Mouse (Mus musculus): Measurements from ENCODE around the gene Arhgap15. TPM values are rescaled to one million over a fixed set of nuclear protein-coding genes. Genes with fewer than 3 reads are reported as not detected.

Gene Arhgap15
- total RNA-seq, 2 experiments from 2014 or later, result 0.41 to 0.77 TPM

DNA sequence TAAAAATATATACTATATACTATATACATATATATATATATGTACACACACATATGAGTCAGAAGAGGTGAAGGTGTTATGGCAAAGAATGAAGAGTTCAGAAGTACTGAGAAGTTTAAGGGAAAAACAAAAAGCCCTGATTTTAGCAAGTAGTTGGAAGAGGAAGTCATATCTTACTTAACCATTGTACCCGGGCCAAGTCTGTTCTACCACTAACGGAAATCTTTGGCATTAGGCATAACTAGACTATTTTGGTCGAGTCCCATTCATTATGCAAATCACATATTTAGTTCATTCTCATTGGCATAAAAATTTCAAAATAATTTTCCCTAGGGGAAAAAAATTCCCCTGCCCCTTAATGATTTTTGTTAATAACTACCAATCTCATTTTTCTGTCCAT is 443.4 kb downstream of the Arhgap15 start:
- DNase-seq, result no peak

DNA sequence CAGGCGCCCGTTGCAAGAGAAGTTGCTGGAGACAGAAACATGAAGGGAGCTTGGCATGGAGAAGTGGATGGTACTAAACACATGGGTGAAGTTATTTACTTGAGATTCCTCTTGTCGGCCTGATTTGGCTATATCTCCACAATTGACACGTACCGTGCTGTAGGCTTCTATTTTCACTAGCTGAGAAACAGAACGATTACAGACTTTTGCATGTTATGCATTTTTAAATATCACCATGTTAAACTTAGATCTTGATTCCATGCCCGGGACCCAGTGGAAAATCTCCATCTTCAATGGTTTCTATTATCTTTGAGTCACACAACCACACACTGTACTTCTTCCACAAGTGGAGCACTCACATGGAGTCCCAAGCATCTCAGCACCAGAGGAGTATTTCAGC is 466.9 kb downstream of the Arhgap15 start:
- no peak for DNase-seq

DNA sequence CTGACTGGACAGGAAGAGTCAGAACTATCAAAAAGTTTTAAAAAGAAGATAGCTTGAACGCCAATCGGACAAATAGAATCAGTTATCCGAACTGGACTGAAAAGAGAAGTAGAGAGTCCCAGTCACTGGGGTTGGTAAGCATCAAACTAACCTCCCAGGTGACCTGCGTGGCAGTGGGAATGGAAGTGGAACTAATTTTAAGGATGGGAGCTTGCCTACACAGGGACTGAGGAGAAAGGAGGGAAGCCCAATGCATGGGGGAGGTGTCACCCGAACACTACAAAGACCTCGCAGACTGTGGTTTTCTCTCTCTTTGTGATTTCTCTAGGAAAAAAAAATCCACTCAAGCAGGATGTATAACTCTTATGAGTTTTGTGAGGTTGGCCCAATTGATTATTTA is 469.2 kb downstream of the Arhgap15 start:
- no peak for DNase-seq

DNA sequence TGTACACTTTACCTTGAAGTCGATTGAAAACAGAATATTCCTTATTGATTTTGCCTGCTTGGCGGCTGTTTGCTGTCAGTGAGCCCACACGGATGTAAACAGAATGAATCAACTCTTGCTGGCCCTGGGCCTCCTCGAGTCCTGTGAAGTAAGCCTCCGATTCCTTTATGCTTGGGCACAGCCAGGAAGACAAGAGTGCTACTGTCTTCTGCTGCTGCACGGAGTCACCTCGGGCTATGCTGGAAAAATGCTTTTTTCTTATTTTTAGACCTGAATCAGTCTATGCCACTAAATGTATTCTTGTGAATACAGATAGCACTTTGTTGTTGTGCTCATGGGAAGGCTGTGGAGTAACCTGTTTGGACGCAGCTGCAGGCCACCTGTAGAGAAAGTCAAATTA is 469.7 kb downstream of the Arhgap15 start:
- DNase-seq, result no peak

DNA sequence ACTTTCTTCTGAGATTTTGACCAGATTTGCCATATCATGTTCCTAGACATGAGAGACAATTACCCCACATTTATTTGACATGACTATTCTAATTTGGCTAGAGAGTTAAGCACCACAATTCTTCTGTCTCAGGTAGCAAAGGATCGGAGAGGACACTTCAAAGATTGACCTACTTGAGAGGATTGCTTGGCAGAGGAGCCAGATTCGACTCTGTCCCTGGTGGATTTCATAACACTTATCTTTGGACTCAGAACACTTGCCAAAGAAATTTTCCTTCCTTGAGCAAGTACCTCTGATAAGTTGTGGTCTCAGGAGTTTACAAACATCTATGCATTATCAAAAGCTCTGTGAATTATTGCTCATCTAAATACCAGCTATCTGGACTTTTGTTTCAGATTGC is 473.1 kb downstream of the Arhgap15 start:
- no peak for DNase-seq

DNA sequence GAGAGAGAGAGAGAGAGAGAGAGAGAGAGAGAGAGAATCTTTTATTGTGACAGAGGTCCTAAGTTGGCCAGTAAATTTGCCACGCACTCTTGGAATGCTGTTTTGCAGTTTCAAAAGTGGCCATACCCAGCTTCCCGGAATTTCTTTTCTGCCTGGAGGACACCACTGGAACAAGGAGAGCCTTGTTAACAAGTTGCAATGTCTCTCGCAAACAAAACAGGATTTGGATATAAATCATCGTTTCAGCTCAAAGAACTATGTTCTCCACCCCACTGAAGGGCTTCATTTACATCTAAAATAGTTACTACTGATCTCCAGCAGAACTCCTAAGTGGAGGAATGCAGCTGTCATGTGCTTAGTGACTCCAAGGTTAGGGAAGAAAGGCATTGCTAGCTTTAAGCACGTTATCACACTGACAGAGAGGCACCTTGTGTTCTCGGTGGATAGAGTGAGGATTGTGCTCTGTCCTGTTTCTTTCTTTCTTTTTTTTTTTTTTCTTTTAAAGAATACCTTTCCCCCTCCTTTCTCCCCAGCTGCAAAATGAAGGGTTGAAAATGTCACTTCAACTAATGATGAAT is 473.6 kb downstream of the Arhgap15 start:
- DNase-seq, result no peak

DNA sequence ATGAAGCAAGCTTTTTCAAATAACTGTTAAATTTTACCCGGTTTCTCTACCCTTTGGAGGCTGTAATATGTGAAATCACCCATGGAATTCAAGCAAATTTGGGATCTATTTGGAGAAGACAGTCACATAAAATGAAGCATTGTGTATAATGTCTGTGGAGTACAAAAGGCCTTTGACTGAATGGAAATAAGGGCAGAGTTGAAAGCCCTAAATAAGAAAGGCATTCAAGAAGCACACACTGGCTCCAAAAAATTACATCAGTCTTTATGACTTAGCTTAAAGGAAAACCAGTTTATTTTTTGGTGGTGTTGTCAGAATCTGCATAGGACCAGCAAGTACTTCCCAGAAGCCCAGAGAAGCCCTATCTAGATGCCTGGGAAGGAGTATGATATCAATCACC is 486.2 kb downstream of the Arhgap15 start:
- DNase-seq, result no peak

DNA sequence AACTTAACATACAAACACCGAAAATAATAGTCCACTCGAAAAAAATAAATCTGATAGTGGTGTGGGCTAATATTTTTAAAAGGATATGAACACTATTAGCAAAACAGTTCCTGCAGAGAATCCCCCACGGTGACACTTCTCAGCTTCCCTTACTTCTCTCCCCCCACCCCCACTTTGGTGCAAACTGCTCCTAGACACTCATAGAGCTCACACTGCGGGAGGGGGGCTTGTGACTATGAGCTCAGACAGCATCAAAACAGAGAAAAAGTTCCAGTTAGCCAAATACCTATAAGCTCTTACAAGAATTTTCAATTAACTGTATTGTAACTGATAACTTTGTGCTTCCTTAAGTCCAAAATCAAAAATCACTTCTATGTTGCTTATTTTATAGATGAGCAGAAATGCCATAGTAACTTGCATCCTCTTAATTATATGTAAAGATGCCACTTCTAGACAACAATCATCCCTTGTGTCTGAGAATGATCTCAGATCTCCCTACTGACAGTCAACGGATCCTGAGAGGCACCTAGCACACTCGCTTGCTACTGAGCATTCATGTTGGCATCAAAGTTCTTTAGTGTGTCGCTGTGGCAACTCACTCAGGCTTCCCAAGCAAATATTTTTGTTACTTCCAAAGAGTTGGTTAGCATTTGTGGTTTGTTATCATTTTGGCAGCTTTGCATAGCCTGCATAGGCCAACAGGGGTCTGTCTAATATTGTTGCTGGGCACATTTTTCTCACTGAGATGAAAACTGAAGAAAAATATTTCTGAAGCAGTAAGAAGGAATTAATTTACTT is 493.2 kb downstream of the Arhgap15 start:
- no peak for DNase-seq

DNA sequence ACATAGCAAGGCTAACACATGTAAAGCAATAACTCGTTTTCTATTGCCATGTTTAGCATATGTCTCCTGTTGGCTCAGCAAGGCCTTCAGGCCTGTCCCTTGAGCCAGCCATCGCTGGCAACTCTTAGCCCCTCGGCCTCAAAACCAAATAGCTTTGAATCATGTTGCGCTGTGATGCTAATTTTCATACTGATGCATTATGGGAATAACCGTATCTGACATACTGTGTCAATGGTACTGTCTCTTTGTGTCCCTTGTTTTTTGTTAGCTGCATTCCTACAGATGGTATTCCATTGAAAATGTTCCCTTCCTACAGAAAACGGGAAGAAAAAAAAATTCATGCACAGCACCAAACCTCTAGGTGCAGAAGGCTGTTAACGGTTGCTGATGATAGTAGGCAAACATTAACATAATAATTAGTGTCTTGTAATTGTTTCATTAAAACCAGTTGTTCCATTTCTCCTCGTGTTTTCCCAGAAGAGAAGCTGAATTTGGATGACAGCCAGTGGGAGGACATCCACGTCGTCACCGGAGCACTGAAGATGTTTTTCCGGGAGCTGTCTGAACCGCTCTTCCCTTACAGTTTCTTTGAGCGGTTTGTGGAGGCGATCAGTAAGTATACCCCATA is 494.1 kb downstream of the Arhgap15 start:
- peak; percentile 7 for DNase-seq

DNA sequence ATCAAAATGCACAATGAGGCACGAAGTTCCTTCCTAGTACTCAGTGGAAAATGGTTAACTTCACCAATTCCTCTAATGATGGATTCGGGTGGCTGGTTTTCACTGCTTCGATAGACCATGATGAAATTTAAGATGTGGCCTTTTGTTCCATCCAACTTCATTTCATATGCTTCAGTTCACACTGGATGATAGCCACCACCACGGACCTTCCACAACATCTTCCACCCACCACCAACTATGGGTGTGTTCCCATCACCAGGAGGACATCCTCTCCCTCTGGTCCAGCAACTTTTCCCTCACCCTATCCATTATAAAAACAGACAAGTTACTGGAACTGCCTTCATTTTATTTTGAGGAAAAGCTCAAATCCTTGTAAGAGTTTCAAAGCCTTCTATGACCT is 506.7 kb downstream of the Arhgap15 start:
- DNase-seq, result no peak

DNA sequence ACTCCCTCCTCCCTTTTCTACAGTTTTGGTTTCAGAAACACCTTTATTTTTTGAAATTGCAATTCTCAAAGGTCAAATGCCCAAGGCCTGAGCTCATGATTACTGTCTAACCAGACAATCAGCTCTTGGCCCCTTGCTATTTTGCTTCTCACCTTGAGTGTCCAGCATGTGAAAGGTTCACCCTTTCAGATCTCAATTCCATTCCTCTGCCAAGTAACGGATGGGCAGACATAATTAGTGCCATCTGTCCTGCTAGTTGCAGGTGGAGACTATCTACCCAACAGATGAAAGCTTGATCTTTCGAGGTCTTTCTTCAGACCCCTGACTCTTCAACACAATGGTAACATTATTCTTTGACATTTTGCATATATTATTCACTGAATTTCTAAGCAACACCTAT is 509.3 kb downstream of the Arhgap15 start:
- DNase-seq, result no peak

DNA sequence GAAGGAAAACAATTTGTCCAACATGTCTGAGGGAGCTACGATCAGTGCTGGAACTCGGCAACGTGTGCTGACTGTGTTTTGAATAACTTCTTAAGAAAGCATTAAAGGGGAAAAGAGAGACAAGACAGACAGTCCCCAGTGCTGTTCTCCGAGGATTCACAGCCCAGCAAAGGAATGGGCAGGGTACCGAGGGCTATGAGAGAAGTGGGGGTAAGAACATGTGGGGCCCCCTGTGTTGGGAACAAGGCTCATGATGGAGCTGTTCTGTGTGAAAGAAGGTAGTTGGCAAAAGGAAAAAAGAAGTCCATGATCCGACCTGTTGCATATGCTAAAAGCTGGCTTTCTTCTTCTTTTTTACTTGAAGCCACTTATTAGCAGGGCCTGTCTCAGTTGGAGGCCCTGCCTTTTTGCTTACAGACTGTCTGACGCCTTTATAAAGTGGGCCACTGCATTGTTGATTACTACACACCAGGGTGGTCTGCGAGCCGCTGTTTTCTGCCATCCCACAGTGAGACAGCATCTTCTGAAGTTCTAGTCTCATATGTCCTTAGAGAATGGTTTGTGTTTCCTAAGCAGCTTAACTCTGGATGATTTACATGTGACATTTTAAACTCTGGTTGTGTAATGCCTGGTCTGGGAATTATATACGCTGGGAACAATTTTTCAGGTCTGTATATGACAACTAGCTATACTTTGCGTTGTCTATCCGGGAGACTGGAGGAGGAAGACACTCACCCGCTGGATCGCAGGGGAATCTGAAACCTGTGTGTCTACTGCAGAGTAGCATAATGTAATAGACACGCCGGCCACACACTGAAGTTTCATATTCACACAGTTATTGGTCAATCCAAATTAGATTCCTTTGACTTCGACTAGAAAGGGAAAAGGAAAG is 523.1 kb downstream of the Arhgap15 start:
- no peak for DNase-seq

DNA sequence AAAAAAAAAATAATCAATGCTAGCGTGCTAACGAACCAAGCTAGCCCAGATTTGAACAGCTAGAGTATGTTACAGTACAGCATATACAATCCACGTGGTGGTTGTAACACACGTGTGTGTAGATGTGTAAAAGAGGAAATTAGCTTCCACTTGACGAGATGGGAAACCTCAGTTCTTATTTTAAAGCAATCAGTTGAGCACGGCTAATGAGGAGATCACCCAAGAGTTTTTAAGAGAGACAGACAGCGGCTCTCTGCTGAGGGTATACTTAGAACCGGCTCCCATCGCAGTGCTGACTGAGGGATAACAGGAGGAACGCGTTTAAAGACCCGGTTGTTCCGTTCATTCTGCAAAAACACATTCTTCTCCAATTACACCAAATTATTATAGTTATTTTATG is 524.0 kb downstream of the Arhgap15 start:
- DNase-seq, result no peak

DNA sequence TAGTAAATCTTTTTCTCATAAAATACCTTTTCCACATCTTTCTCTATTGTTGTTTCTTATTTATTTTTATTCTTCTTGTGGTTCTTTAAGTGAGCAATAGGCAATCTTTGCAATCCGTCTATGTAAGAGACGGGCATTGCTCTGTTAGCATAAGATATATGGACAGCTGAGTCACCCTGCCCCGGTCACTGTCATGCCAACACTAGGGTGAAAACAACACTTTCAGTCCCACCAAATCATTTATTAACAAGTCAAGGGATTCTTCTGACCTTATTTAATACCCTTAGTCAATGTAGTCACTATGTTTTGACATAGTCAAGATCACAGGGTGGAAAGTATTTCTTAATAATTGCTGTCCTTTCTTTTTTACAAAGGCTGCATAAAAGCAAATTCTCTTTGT is 525.8 kb downstream of the Arhgap15 start:
- no peak for DNase-seq

DNA sequence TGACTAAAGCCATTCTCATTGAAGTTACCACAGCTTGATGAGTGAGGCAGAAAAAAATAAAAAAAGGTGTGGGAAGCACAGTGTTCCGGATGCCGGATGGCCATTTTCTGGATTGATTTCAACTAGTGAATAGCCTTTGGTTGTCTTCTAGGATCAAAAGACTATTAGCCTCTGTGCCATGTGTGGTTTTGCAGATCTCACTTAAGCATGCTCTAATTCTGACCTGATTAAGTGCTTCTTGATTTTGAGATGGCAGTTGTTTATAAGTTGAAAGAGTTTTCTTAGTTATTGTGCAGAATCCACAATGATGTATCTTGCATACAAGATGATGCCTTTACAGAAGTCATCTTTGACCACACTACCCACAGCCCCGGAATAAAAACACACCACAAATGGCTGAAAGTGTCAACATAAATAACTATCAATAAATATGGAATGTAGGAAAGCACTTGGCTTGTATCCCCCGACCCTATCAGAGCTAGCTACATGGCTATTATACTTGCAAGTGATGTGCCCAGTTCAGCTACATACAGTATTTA is 537.6 kb downstream of the Arhgap15 start:
- DNase-seq, result no peak

DNA sequence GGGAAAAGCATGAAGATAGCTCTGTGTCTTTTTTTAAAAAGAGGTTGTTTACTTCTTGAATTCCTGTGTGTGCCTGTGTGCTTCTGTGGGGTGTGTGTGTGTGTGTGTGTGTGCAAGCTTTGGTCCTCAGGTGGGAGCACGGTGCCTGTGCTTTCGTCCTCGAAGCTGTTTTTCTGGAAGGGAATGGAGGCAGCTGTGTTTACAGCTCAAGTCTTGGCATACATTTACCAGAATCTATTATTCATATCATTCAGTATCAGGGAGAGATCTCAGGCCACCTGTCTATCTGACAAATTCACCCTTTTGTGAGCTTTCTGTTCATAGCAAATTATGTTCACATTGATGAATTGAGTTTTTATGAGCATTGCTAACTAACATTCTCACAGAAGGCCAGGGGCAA is 550.5 kb downstream of the Arhgap15 start:
- no peak for DNase-seq

DNA sequence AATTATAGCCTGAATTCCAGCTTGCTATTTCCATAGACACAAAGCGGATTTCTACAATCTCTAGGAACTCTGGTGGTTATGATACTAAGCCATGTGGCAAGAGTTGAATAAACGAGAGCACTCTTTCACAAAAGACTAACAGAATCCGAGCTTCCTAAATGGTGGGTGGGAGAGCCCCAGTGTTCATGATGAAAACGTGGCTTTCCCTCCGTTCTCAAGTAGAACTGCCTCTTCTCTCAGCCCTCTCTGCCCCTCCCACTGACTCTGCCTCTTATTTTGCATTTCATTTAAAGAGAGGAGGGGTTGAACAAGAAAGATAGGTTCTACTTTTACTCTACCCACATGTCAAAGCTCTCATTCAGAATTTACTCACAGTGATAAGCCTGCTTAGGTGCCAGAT is 551.3 kb downstream of the Arhgap15 start:
- no peak for DNase-seq

DNA sequence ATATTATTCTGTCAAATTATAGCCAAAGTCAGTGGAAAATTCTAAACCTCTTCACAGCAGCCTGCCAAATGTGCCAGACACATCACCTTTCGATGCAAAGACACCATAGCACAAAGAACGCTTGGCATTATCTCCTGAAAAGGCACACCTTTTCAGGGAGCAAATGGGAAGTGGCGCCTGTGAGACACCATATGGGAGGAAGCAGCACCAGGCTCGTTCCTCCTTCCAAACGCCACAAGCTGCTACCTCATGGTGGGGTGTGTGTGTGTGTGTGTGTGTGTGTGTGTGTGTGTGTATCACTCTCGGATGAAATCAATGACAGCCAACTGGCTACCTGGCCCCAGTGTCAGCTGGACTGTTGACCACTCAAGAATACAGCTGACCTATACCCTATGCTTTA is 551.8 kb downstream of the Arhgap15 start:
- no peak for DNase-seq

DNA sequence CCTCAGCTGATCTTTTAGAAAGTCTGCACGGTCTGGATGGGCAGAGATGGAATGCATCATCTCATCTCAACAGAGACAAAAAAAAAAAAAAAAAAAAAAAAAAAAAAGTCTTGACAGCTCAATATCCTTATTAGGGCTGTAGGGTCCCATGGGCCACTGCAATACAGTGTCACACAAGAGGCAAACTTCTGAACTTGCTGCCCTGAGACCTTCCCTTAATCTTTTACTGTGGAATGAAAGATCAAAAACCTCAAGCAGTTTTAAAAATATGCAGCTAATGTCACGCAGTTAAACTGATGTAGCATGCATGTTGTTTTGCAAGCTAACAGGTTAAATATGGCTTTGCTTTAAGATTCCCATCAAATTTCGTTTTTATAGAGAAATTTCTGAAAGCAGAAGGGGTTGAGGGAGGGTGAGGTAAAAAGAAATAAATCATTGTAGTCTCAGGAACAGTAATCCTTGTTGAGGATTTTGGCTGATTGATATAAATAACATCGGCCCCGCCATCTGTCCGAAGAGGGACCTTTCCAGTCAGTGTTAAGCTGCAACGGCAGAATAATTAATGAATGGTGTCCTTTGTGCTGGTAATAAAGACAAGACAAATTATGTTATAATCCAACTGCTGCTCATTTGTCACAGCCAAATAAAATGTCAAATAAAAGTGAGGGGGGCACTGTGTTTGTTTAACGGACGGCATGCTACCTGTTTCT is 555.8 kb downstream of the Arhgap15 start:
- DNase-seq, result no peak

DNA sequence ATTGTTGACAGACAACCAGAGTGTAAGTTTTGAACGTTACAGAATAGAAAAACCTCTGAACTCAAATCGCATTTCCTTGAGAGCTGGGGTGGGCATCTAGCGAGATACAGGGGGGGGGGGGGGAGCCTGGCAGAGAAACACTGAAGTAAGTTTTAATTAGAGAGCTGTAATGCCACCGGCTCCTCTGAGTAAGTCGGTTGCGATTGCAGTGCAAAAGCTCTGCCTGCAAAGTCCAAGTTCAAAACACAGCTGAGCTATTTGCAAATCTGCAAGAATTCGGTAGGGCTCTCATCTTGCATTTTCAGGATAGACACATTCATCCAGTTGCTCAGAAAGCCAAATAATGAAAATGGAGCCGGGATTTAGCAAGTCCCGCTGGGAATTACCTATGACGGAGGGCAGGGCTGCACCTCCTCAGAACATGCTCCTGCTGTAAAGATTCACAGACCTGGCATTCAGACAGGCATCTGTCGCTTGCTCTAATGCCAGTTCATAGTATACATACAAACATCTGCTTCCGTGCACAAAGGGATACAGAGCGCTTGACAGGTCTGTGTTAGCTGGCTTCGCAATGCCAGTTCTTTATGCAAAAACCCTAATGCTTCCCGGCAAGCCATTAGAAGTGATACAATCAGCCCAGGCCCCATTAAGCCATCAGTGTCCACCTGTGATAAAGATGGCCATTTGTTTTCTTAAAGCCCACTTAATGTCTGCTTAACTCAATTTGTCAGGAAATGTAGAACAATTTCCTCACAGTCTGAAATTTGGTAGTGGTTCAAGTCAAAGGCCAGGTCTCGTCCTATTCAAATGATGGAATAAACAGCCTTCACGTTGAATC is 556.6 kb downstream of the Arhgap15 start:
- DNase-seq, result no peak

DNA sequence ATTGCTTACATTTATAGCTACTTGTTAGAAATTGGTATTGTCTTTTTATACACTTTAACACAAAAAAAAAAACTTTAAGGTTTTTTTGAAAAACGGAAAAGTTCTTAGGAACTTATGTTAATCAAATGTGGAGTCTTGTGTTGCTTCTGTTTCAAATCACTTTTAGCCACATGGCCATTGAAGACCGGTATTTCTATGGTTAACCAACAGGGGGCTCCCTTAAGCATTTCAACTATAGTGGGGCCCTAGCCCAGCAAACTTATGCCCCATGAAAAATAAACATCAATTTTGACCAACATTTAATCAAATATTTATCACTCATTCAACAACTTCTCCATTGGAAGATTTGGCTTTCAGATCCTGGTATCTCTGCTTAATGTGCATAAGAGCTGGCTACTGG is 557.5 kb downstream of the Arhgap15 start:
- no peak for DNase-seq
